Mouse (Mus musculus) hindbrain, embryonic 10.5 days (tissue): ENCODE results near the gene Sik3. TPM values are rescaled to one million over a fixed set of nuclear protein-coding genes. Genes with fewer than 3 reads are reported as not detected.

ENCODE experiments used
- DNase-seq: peaks from one replicate; pipeline ENCODE4 v3.0.0-alpha.2; 2017; ENCODE audit warnings: low spot score
- H3K27ac ChIP-seq: fragments of 300-500 bp; sonication (generic); 2 replicates; pipeline ENCODE4 v1.5.1; 2016; ENCODE audit warnings: mild to moderate bottlenecking, moderate library complexity
- H3K27me3 ChIP-seq: fragments of 300-500 bp; sonication (generic); 2 replicates; pipeline ENCODE4 v1.6.1; 2016; ENCODE audit warnings: mild to moderate bottlenecking; ENCODE audit not compliant: poor library complexity, insufficient read depth, severe bottlenecking
- H3K36me3 ChIP-seq: fragments of 300-500 bp; sonication (generic); 2 replicates; pipeline ENCODE4 v1.6.1; 2016; ENCODE audit warnings: mild to moderate bottlenecking, moderate library complexity
- H3K4me1 ChIP-seq: fragments of 300-500 bp; sonication (generic); replicated peaks from 2 replicates; pipeline ENCODE4 v1.6.1; 2016; ENCODE audit warnings: mild to moderate bottlenecking
- H3K4me3 ChIP-seq: fragments of 300-500 bp; sonication (generic); 2 replicates; pipeline ENCODE4 v1.5.1; 2016; ENCODE audit warnings: mild to moderate bottlenecking, moderate library complexity
- H3K9me3 ChIP-seq: fragments of 300-500 bp; sonication (generic); 2 replicates; pipeline ENCODE4 v1.6.1; 2016; ENCODE audit warnings: mild to moderate bottlenecking, moderate library complexity
- WGBS: fragments of 180-500 bp; shearing (Covaris S2); methylation state at CpG from one replicate; pipeline ENCODE4 v1.1.7; 2016; 5-methylcytosine and 5-hydroxymethylcytosine counted together
- polyA plus RNA-seq: library from polyadenylated mRNA; unstranded; fragments of >200 nt; fragmentation: Nextera tagmentation; extraction: Ambion mirVana; gene quantifications from 2 replicates; pipeline ENCODE4 v1.2.1, GENCODE M21; 2016

The Sik3 gene
- polyA plus RNA-seq, 1 experiment from 2014 or later = 7.1 TPM

DNA sequence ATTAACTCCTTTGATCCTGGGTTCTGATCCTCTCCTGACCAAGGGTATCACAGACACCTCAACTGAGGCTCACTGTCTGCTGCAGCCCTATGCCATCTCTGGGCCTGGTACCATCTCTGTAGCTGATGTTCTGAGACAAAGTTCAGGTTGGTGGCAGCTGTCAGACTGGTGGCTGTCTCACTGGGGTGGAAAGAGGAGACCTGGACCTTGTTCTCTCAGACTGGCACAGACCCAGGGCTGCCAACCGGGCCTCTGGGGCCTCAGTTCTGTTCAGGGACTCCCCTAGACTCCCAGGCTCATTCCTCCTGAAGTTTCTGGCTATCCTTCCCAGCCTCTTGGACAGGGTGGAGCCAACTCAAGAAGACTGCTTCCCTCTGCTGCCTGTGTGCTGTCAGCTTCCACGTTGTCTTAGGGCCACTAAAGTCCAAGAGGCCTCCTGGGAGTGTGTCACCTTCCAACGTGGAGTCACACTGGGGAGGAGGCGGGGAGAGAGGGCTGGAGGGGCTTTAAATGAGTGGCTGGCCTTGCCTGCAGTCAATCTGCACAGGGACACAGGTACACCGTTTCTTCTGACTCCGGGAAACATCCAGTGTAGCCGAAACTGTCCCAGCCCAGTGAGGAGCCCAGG lies 228.0 kb downstream of the Sik3 start, which contains the start of gene Apoa4:
Apoa4 (plus strand) TSS at position 171 of the 628 bp plus-strand sequence.
- Histone ChIP-seq H3K4me3 (no peak within 1 kb of the TSS), H3K9me3 (no peaks in the 10 kb centered on the region), H3K36me3 (no peaks in the 10 kb centered on the region), H3K27me3 (no peaks in the 10 kb centered on the region), H3K27ac (no peak within 1 kb of the TSS), H3K4me1 (peaks cover 21% of the 10 kb centered on the region; the same call in 1 of the 2 replicates)
- WGBS = 73% methylated on average over 7 of the region's 7 CpGs
- DNase-seq = no peak

DNA sequence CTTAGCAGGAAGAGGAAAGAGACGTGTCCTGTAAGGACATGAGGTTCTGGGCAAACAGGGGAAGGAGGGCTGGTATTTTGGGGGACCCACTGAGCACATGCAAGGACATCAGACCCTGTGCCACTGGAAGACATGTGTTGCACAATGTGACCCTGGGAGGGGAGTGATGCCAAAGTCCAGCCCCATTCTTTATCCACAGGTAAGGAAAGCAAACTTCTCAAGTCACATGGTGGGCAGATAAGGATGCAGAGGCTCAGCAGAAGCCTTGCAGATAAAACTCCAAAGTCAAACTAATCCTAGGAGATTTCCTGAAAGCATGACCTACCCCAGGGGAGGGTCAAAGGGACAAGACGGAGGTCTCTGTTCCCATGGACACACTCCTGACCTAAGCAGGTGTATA lies 229.2 kb downstream of the Sik3 start:
- H3K4me3 ChIP-seq = no peak overlapping the region
- DNase-seq = no peak
- H3K9me3 ChIP-seq = no peaks in the 10 kb centered on the region
- H3K27me3 ChIP-seq = no peaks in the 10 kb centered on the region
- no peaks in the 10 kb centered on the region for H3K36me3 ChIP-seq
- peaks cover 18% of the 10 kb centered on the region; the same call in 1 of the 2 replicates for H3K4me1 ChIP-seq
- WGBS = 84% methylated on average over 2 of the region's 2 CpGs
- no peak overlapping the region for H3K27ac ChIP-seq

DNA sequence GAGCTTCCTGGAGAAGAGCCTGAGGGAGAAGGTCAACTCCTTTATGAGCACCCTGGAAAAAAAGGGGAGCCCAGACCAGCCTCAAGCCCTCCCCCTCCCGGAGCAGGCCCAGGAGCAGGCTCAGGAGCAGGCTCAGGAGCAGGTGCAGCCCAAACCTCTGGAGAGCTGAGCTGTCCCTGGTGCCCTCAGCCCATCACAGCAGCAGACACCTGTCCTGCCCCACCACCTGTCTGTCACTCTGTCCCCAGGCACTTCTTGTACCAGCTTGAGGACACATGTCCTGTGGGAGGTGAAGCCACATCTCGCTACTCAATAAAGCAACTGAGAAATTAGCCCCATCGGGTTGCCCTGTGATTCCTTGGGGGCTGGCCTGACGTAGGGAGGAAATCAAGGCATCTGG lies 230.5 kb downstream of the Sik3 start:
- no peak overlapping the region for H3K4me3 ChIP-seq
- no peak for DNase-seq
- no peaks in the 10 kb centered on the region for H3K36me3 ChIP-seq
- WGBS = 68% methylated on average over 4 of the region's 4 CpGs
- H3K4me1 ChIP-seq = peaks cover 20% of the 10 kb centered on the region; the same call in 1 of the 2 replicates
- H3K9me3 ChIP-seq = no peaks in the 10 kb centered on the region
- no peak overlapping the region for H3K27ac ChIP-seq
- H3K27me3 ChIP-seq = no peaks in the 10 kb centered on the region; the same call in 1 of the 2 replicates

DNA sequence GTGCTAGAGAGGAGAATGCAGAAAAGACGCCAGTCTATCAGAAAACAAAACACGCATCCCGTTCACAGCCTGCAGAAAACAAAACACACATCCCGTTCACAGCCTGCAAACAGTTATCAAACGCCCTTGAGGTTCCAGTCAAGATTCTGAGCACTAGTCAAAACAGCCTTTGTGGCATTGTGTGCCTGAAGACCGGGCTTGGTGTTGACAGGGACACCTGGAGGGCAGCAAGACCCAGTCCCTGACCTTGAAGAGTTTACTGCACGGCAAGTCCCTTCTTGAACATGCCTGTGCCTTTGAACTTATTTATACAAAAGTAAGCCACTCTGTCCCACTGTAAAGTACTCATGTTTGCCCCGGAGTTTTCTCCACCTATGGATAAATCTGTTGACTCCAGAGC lies 231.0 kb downstream of the Sik3 start:
- Histone ChIP-seq H3K36me3 (no peaks in the 10 kb centered on the region), H3K9me3 (no peaks in the 10 kb centered on the region), H3K27ac (no peak overlapping the region), H3K4me3 (no peak overlapping the region), H3K27me3 (no peaks in the 10 kb centered on the region; the same call in 1 of the 2 replicates), H3K4me1 (peaks cover 20% of the 10 kb centered on the region; the same call in 1 of the 2 replicates)
- 58% methylated on average over 8 of the region's 8 CpGs for WGBS
- no peak for DNase-seq

DNA sequence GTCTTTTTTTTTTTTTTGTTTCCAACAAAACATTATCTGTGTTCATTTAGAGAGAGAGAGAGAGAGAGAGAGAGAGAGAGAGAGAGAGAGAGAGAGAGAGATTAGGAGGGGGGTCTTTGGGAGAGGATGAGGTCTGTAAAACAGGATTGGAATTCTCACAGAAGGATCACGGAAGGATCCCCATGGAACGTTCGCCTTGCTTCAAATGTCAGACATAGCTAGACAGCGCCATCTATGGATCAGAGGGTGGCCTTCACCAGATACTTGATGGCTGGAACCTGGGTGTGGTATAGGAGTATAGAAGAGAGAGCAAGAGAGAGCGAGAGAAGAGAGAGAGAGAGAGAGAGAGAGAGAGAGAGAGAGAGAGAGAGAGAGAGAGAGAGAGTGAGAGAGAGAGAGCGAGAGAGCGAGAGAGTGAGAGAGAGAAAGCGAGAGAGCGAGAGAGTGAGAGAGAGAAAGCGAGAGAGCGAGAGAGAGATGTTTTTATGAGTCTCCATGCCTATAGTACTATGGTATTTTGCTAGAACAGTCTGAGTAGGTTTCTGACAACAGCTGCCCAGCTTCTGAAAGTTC lies 234.2 kb downstream of the Sik3 start:
- no peaks in the 10 kb centered on the region; the same call in 1 of the 2 replicates for H3K27me3 ChIP-seq
- H3K9me3 ChIP-seq = no peaks in the 10 kb centered on the region
- peak; percentile 67 for DNase-seq
- no peak overlapping the region for H3K4me3 ChIP-seq
- WGBS = 31% methylated on average over 11 of the region's 11 CpGs
- H3K27ac ChIP-seq = no peak overlapping the region
- H3K36me3 ChIP-seq = no peaks in the 10 kb centered on the region
- peaks cover 18% of the 10 kb centered on the region; the same call in 1 of the 2 replicates for H3K4me1 ChIP-seq

DNA sequence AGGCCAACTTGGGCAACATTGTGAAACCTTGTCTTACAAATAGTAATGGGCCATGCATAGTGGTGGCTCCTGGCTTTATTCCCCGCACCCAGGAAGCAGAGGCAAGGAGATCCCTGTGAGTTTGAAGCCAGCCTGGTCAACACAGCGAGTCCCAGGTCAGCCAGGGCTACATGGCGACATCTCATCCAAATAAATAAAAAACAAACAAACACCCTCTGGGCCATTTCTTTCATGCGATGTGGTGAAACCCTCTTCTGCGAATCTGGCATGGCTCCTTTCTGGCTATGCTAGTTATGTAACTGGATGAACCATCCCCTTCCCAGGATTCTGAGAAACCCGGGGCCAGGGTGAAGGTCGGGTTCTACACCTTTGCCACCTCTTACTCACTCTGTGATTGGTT lies 243.6 kb downstream of the Sik3 start:
- Histone ChIP-seq H3K4me3 (no peak overlapping the region), H3K4me1 (peaks cover 9% of the 10 kb centered on the region; the same call in 1 of the 2 replicates), H3K36me3 (no peaks in the 10 kb centered on the region), H3K27ac (no peak overlapping the region), H3K27me3 (no peaks in the 10 kb centered on the region), H3K9me3 (no peaks in the 10 kb centered on the region)
- 91% methylated on average over 7 of the region's 7 CpGs for WGBS
- no peak for DNase-seq

DNA sequence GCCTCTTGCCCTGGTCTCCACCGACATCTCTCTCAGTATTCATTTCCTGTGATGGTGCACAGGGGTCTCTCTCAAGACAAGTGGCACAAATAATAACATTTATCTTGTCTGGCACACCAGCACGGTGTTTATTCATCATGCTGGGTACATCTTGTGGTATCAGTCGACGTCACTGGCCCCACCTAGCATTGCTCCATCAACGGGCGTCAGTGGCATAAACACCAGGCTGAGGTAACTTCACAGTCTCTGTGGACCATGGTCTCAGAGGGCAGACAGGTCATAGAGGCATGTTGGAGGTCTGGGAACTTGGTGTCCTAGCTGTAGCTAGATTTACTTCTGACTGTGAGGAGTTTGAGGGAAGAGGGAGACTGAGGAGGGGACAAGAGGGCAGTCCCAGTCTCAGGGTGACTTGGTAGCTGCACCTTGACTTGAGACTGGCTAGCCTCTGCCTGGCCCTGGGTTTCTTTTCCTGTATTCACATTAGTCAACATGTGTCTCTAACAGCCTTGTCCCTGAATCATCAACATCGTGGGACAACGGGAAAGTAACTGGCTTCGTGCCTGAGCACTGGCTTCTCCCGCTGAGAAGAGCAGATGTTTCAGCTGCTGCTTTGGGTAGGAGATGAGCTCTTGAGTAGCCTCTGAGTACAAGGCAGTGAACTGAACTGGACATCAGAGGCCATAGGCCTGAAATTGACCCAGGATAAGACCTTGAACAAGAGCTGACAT lies 244.2 kb downstream of the Sik3 start:
- 89% methylated on average over 10 of the region's 10 CpGs for WGBS
- DNase-seq = no peak
- Histone ChIP-seq H3K4me3 (no peak overlapping the region), H3K4me1 (peaks cover 9% of the 10 kb centered on the region; the same call in 1 of the 2 replicates), H3K27ac (0 out of 2 replicates have a peak overlapping the region, but pooled peaks have one; percentile 6), H3K36me3 (no peaks in the 10 kb centered on the region), H3K9me3 (no peaks in the 10 kb centered on the region), H3K27me3 (no peaks in the 10 kb centered on the region)

DNA sequence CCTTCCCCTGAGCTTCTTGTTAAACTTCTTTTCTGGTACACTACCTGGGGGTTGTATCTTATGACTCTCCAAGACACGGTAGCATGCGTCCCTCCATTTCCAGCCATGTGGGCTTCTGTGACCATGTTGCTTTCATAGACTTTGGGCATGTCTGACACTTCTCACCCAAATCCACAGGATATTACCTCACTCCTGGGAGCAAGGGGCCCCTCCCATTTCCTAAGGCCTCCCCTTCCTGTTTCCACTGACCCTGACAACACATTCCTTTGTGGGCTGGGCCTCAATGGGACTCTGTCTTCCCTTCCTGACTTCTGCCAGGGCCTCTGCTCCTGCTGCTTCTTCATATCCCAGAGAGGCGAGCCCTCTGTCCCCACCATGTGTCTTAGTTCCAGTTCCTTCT lies 244.9 kb downstream of the Sik3 start:
- DNase-seq = no peak
- Histone ChIP-seq H3K4me3 (no peak overlapping the region), H3K36me3 (no peaks in the 10 kb centered on the region), H3K27me3 (no peaks in the 10 kb centered on the region), H3K4me1 (peaks cover 9% of the 10 kb centered on the region; the same call in 1 of the 2 replicates), H3K27ac (0 out of 2 replicates have a peak overlapping the region, but pooled peaks have one; percentile 6), H3K9me3 (no peaks in the 10 kb centered on the region)
- WGBS = 82% methylated on average over 3 of the region's 3 CpGs

DNA sequence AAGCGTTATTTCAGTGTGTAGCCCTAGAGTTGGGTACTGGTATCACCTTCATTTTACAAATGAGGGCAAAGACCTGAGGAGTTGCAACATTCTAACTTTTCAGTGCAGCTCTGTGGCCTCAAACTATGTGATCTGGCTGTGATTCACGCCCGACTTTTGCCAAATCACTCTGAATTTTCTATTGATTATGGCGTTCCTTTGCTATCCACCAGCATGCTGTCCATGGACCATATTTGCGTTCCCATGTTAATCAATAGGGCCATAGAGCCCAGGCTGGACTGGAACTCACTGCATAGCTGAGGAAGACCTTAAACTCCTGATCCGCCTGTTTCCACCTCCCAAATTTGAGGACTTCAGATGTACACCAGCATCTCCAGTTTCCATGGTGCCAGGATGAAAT lies 246.5 kb downstream of the Sik3 start:
- H3K4me3 ChIP-seq = no peak overlapping the region
- no peaks in the 10 kb centered on the region for H3K36me3 ChIP-seq
- peaks cover 9% of the 10 kb centered on the region; the same call in 1 of the 2 replicates for H3K4me1 ChIP-seq
- no peaks in the 10 kb centered on the region for H3K9me3 ChIP-seq
- 86% methylated on average over 6 of the region's 6 CpGs for WGBS
- no peaks in the 10 kb centered on the region for H3K27me3 ChIP-seq
- no peak for DNase-seq
- H3K27ac ChIP-seq = no peak overlapping the region

DNA sequence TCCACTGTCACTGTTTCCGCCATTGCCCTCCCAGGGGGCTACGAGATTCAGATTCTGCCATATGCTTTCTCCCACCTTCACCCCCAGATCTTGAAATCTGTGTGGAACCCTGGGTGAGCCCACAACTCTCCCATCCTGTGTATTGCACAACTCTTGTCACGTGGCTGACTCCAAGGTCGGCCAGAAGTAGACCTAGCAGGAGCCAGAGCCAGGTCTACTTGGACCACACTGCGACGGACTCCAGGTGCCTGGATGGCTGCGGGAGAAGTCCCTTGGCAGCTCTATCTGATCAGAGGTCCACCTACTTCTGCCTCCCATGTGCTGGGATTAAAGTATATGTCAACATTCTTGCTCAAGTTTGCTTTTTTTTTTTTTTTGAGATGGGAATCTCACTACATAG lies 248.5 kb downstream of the Sik3 start:
- H3K4me1 ChIP-seq = no peaks in the 10 kb centered on the region
- WGBS = 91% methylated on average over 7 of the region's 7 CpGs

DNA sequence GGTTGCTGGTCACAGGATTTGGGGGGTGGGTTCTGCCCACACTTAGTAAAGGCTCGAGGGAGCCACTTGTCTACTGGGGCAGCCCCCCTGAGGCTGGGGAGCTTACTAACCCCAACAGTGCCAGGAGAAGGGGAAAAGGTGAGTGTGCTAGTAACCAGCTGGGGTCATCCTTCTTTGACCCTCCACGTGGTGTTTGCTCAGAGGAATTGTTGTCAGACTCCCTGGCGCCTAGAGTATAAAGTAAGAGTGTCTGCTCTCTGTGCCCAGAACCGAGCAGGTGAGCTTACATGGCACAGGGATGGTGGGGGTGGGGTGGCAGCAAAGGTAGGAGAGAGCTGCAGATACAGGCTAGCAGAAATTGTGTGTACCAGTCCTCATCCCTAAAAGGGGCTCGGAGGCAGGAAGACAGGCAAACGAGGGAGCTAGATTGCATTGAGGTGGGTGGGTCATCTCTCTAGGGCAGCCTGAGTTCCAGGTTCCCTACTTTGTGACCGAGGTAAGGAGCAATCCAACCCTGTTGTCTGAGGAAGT lies 255.8 kb downstream of the Sik3 start, which contains the start of gene Apoa5:
Apoa5 (plus strand) TSS at position 291 of the 531 bp plus-strand sequence.
- 65% methylated on average over 7 of the region's 7 CpGs for WGBS
- peaks cover 13% of the 10 kb centered on the region for H3K4me1 ChIP-seq
- peaks cover 36% of the 10 kb centered on the region for H3K27me3 ChIP-seq
- DNase-seq = no peak
- no peaks in the 10 kb centered on the region for H3K9me3 ChIP-seq
- no peak within 1 kb of the TSS for H3K27ac ChIP-seq
- H3K36me3 ChIP-seq = no peaks in the 10 kb centered on the region
- no peak within 1 kb of the TSS for H3K4me3 ChIP-seq

More for the DNA sequence above, 248.5 kb downstream of the Sik3 start:
- Histone ChIP-seq H3K4me3 (no peak overlapping the region), H3K9me3 (no peaks in the 10 kb centered on the region), H3K27me3 (no peaks in the 10 kb centered on the region), H3K27ac (no peak overlapping the region), H3K36me3 (no peaks in the 10 kb centered on the region)
- DNase-seq = no peak

DNA sequence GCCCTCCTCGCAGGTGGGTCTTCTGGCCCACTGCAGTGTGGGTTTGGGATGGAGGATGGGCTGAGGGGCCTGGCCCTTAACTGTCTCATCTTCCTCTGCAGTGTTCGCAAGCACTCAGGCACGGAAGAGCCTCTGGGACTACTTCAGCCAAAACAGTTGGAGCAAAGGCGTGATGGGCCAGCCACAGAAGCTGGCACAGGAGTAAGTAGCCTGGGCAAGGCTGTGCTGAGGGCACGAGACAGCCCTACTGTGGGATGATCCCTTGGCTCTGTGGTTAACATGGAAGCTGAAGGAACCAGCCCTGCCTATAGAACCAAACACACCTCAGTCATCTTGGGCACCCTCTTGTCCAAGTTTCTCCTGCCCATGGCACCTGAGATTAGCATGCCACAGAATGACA lies 256.5 kb downstream of the Sik3 start:
- Histone ChIP-seq H3K27me3 (peaks cover 36% of the 10 kb centered on the region), H3K4me3 (no peak overlapping the region), H3K36me3 (no peaks in the 10 kb centered on the region), H3K27ac (no peak overlapping the region), H3K4me1 (peaks cover 21% of the 10 kb centered on the region), H3K9me3 (no peaks in the 10 kb centered on the region)
- DNase-seq = no peak
- 85% methylated on average over 5 of the region's 5 CpGs for WGBS
